Mouse (Mus musculus) embryo, embryonic 9.5 days (tissue): ENCODE results near the gene Plekho1.
A peak's percentile ranks its signal among the peaks of the same experiment; 100 is the strongest.

Experiments used
- DNase-seq: peaks from one replicate; pipeline ENCODE4 v3.0.0-alpha.2; 2017; ENCODE audit errors: extremely low spot score

The Plekho1 gene

DNA sequence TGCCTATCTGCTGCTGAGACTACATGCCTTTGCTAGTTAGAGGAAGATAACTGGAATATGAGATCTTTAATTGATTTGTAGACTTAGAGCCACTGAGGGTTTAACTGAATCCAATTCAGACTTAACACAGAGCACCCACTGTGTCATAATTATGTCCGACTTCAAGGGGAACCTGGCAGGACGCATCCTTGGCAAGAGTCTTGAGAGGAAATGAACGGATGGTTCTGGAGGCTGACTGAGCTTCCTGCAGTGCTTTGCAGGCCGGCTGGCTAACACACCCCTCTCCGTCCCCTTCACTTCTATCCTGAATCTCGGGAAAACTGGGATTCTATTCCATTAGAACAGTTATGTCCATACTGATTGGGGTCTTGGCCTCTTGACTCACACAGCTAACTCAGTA lies 12.7 kb upstream of the Plekho1 start:
- no peak for DNase-seq

- DNase-seq = no peak
Observed at GRCm38 (mm10) chr3:96001560-96001959, 5.8 kb upstream of the Plekho1 start.

DNA sequence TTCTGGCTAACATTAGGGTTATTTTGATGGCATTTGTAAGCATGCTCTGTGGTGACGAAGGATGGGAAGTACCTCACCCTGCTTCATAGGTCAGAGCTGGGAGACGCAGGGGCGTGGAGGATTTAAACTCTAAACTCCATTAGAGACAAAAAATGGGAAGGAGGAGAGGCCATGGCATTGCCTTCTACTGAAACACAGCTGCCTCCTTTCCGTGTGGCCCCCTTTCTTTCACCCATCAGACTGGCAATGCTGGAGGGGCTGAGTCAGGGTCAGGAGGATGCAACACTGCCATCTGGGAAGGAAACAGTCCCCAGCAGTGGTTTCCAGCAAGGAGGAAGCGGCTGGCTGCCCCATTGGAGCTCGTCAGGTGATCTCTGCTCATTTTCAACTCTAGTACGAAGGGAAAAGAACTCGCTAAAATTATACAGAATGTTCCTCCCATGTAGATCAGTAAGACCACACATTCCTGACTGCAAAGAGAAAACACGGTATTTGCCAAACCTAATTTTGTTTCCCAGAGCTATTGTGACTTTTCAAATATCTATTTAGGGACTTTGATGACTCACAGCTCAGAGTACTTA lies 5.2 kb upstream of the Plekho1 start:
- DNase-seq = no peak

GRCm38 (mm10) chr3:96000080-96000632 lies 4.4 kb upstream of the Plekho1 start:
- no peak for DNase-seq

- no peak for DNase-seq
Observed at GRCm38 (mm10) chr3:95999308-96000079, 3.7 kb upstream of the Plekho1 start.

GRCm38 (mm10) chr3:95997203-95997721 lies 1.5 kb upstream of the Plekho1 start:
- DNase-seq = peak; percentile 42

DNA sequence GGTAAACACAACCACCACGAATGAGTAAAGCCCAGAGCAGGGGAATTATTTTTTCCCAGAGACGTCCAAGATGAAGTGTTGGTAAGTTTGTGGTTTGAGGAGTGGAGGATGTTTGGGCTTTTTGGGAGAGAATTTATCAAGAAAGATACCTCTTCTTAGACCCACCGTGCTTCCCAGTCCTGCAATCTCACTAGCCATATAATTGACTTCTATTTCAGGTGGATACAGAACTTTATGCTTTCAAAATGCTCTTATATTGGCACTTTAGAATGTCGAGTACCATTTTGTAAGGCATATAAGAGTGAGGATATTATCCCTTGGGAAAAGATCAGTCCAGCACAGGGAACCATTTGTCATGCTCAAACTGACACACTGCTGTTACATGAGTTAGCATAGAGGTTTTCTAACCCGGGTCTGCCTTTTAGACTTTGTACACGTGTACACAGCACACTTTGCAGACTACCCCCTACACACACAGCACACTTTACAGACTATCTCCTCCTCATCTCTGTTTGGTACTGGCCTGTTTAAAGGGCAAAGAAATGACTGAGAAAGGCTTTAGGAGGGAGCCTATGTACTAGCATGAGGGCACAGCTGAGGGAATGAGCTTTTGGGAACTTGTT lies 761 bp upstream of the Plekho1 start:
- DNase-seq = peak; percentile 33

- peak; percentile 75 for DNase-seq
Observed at GRCm38 (mm10) chr3:95994975-95995801, 613 bp downstream of the Plekho1 start.

GRCm38 (mm10) chr3:95994381-95994846 lies 1.4 kb downstream of the Plekho1 start:
- no peak for DNase-seq

DNA sequence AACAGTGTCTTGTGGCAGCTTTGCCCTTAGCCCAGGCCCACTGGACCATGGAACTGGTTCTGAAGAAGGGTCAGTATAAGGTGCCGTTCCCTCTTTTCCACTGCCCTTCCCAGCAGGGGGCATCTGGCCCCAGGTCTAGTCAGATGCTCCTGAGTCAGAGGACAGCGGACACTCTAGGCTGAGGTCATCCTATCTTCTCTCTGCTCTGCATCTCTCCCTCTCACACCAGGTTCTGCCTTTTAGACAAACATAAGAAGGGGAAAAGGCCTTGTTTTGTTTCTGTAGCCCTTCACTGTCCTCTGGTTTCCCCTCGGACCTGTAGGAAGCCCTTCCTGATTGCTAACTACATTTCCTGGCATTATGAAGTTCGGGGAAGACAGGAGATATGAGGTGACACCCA lies 1.9 kb downstream of the Plekho1 start:
- no peak for DNase-seq

- no peak for DNase-seq
Observed at GRCm38 (mm10) chr3:95992990-95993603, 2.7 kb downstream of the Plekho1 start.

GRCm38 (mm10) chr3:95990413-95990941 lies 5.3 kb downstream of the Plekho1 start:
- no peak for DNase-seq

DNA sequence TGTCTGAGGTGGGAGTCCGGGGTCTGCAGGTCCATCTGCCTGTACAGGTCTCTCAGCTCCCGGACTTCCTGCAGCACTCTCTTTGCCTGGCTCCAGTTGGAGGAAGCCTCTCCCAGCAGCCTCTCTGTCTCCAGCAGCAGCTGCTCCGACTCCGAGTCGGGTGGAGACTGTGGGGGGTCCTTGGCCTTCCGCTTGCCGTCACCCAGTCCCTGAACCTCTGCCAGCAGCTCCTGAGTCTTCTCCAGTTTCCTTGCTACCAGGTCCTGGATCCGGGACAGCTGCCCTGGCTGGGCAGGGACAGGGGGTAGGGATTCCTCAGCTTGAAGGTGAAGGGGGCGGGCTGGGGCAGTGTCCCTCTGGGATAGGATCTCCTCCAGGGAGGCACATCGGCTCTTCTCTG lies 6.8 kb downstream of the Plekho1 start:
- DNase-seq = no peak

GRCm38 (mm10) chr3:95988138-95988537 lies 7.7 kb downstream of the Plekho1 start:
- DNase-seq = no peak

GRCm38 (mm10) chr3:95987386-95988110 lies 8.3 kb downstream of the Plekho1 start:
- no peak for DNase-seq

GRCm38 (mm10) chr3:95986984-95987383 lies 8.8 kb downstream of the Plekho1 start:
- DNase-seq = no peak

DNA sequence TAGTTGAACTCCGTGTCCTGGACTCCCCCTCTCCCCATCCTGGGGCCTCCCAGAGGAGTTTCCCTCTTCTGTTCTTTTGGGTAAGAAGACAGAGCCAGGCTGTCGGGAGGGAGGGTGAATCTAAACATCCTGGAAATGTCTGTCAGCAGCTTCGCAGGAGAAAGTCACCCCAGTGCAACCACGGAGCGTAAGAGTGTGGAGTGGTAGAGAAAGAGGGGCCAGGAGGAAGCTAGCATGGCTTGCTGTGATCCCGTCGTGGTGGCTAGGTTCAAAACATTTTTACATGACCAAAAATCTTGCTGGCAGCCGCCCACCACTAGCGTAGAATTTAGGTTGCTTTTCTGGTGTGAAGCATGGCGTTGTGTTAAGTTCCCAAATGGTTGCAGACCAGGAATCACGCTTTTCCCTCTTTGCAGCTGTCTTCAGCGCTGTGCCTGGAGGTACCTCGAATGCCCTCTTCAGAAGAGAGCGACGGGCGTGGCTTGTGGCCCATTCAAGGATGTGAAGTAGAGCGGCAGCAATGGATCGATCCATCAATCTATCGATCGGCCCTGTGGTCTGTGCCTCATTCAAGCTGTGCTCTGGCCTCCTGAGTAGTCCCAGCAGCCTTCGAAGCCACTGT lies 9.7 kb downstream of the Plekho1 start:
- DNase-seq = peak; percentile 76

- peak; percentile 81 for DNase-seq
Observed at GRCm38 (mm10) chr3:95985209-95986000, 10.4 kb downstream of the Plekho1 start.

- no peak for DNase-seq
Observed at GRCm38 (mm10) chr3:95982129-95982528, 13.7 kb downstream of the Plekho1 start.
